ENCODE assay signal across 7 mouse cellular contexts in the genomic region with DNA sequence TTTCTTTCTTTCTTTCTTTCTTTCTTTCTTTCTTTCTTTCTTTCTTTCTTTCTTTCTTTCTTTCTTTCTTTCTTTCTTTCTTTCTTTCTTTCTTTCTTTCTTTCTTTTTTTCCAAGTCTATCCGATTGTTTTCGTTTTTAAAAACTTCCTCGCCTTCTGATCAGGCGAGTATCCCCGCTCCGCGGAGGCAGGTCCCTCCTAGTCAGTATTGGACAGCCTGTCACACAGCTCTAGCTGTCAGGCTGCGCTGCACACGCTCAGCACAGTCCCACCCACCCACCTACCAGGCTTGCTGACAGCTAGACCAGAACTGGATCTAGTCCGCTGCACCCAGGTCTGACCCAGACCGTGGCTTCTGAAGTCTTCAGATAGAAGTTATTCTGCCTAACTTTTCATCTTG. TPM values are rescaled to one million over a fixed set of nuclear protein-coding genes. Genes with fewer than 3 reads are reported as not detected.
DNase-seq lines count a peak whose midpoint lies in the region; ATAC-seq lines count a peak whose summit lies in the region.

No protein-coding gene starts in this region.

- ATAC-seq in activated CD4-positive, CD25-positive, alpha-beta regulatory T cell, adult 4 months = peak; percentile 87
- ATAC-seq in hindbrain, embryonic 16.5 days = peak; percentile 92
- ATAC-seq in megakaryocyte progenitor cell, adult 5-6 weeks (replicated peaks; ENCODE audit: poor library complexity) = peak; percentile 82

- peak overlapping the region; percentile 83 for H3K4me2 ChIP-seq in hindbrain, embryonic 16.5 days (ENCODE audit: low read length)

- no peaks in the 10 kb centered on the region for H3K27me3 ChIP-seq in hindbrain, embryonic 16.5 days (replicated peaks; ENCODE audit: control insufficient read depth, insufficient read depth, low read length)

- DNase-seq in cerebellum, postnatal 25 days = peak; percentile 51 to 70
- DNase-seq in frontal cortex, postnatal 36 days (ENCODE audit: low spot score in 2 of 2) = peak; percentile 30 to 38
- peak; percentile 15 to 50 for DNase-seq in left cerebral cortex, postnatal 14 days (ENCODE audit: low spot score in 2 of 2)
- peak; percentile 35 for DNase-seq in right cerebral cortex, postnatal 25 days

- WGBS in hindbrain, embryonic 16.5 days = under 1% methylated on average over 11 of the region's 11 CpGs

- H3K36me3 ChIP-seq in hindbrain, embryonic 16.5 days (ENCODE audit: control insufficient read depth, insufficient read depth, low read length) = no peaks in the 10 kb centered on the region

- peaks cover 10% of the 10 kb centered on the region for H3K4me1 ChIP-seq in hindbrain, embryonic 16.5 days (ENCODE audit: control insufficient read depth, insufficient read depth, low read depth, low read length)

- peak overlapping the region; percentile 70 for H3K27ac ChIP-seq in hindbrain, embryonic 16.5 days (ENCODE audit: low read depth, low read length)

- peak overlapping the region; percentile 65 for H3K9ac ChIP-seq in hindbrain, embryonic 16.5 days (ENCODE audit: low read depth, low read length)

- intact Hi-C loops in left cerebral cortex, postnatal 14 days (cut with DNase I) = loop anchor here (5.0 to 10.0 kb wide), 2 partner anchors 354 to 1109 kb away; no protein-coding TSS in a partner anchor

- H3K9me3 ChIP-seq in hindbrain, embryonic 16.5 days (ENCODE audit: control insufficient read depth, low read length) = no peaks in the 10 kb centered on the region

- H3K4me3 ChIP-seq in hindbrain, embryonic 16.5 days (ENCODE audit: low read length) = peak overlapping the region; percentile 52

RNA-seq across cellular contexts. Expression of a gene that starts 0.4 kb away (rescaled TPM):
- polyA plus RNA-seq in activated CD4-positive, CD25-positive, alpha-beta regulatory T cell, adult 4 months (2017; shearing (Covaris generic)) = 10 to 100 TPM in 1 of 2 experiments, 1 to 10 TPM in 1; 9.4 to 13.8 TPM
- polyA plus RNA-seq in hindbrain, embryonic 16.5 days (2015; fragmentation: Nextera tagmentation; extraction: Ambion mirVana) = 26.3 and 27.3 TPM in 2 replicates
- 10 to 100 TPM; 21.6 to 24.5 TPM for total RNA-seq in left cerebral cortex, postnatal 14 days (2021)
- total RNA-seq in megakaryocyte progenitor cell, adult 5-6 weeks (2015) = 13.5 and 16.2 TPM in 2 replicates
- 10.4 and 10.7 TPM in 2 replicates for total RNA-seq in megakaryocyte progenitor cell, adult 5-6 weeks (2017)

Comparison
In these comparisons a context has a peak if more than half of its experiments do, and no peak if none do; other contexts are left out.
1. Peak in every context shown above with its lines: DNase-seq, ATAC-seq, H3K4me3 ChIP-seq and H3K27ac ChIP-seq.